Mouse (Mus musculus) kidney, adult 11 months (tissue): ENCODE measurements around the gene Tnk2.
A peak's percentile ranks its signal among the peaks of the same experiment; 100 is the strongest.

ENCODE experiments used
- DNase-seq: peaks from one replicate; pipeline ENCODE4 v3.0.0; 2022

The Tnk2 gene

DNA sequence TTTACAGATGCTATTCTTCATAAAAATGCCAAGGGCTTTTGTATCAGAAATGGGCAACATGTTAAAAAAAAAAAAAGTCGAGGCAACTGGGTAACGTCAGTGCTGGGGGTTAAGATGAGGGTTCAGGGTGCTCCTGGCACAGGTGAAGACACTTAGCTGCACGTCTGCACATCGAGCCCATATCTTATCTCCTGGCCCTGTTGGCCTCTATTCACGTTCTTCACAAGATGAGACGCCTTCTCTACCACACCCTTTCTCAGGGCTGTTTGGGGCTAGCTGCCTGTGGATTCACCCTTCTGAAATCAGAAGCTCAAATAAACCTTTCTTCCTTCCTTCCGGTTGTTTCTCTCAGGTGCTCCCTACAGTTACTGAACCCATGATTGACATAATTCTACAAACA, 79.5 kb downstream of the Tnk2 start:
- DNase-seq, result no peak

DNA sequence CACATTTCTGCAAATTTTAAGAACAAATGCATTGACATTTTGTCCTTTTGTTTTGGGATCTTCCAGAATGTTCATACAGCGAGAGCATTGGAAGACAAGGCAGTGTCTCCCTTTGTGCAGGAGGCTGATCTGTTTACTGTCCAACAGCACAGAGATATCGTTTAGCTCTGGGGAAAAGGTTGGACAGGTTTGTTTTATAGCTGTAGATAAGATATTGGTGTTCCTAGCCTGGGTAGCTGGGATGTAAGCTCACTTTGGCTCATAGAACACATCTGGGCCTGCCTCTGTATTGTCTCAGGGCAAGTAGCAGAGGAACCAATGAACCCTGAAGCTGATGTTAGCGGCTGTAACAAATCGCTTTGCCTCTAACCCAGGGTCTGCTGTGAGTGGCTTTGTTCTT, 80.1 kb downstream of the Tnk2 start:
- no peak for DNase-seq

DNA sequence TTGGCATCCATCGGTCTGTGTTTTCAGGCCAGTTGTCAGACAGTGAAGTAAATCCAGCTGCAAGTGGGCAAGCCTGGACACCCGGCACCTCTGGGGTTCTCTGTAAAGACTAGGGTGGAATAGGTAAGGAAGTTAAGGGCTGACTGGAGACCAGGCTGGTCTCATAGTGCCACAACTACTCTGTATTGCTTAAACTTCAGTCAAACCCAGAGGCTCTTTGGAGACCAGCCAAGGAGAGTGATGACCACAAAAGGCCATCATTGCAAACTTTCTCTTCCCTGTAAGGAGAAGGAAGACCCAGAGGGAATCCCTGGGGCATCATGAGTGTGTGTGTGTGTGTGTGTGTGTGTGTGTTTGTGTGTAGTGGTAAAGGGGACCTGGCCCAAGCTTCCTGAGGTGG, 80.6 kb downstream of the Tnk2 start:
- DNase-seq, result no peak

DNA sequence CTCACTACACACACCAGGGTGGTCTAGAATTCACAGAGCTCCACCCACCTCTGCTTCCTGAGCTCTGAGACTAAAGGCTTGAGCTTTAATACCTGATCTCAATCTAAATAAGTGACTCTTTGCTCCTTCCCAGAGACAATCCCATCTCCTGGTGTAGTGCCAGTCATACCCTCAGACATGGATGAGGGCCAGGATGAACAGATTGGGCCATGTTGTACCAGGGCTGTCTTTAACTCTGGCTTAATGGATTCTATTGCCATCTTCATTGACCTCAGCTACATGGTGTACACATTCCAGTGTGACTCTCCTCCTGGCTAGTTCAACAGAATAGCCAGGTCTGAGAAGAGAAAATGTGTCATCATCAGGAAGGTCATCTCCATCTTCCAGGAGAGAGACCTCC, 82.8 kb downstream of the Tnk2 start:
- no peak for DNase-seq

DNA sequence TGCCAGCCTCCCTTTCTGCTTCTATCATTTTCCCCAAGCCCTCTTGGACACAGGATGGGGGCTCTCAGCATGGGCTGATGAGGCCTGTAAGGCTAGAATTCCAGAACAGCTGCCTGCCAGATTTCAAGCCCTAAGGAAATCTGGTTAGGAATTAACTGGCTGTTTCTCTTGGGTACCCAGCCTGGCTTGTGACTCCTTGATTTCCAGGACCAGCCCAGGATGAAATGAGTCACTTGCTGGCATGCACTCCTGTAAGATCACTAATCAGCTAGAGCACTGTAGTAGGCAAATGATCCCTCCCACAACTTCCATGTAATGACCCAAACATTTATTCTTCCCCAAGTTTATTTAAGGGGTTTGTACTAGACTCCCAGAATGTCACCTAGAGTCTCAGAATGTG, 84.6 kb downstream of the Tnk2 start:
- peak; percentile 67 for DNase-seq

DNA sequence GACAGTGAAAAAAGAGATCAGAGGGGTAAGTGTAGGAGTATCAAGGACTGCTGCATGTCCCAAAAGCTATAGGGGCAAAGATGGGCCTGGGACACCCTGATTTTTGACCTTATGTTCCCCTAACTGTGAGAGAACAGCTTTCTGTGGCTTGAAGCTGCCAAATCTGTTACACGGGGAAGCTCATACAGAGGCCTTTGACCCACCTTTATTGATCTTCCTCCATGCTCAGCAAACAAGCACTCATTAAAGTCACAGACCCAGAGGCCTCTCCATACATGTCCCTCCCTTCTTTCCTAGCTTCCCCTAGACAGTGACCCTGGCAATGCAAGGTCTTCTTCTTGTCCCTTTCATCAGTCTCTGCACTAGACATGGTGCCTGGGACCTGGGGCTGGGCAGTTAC, 85.1 kb downstream of the Tnk2 start:
- DNase-seq, result no peak
